Mouse (Mus musculus) kidney, postnatal 14 days (tissue): ENCODE results near the gene Gorasp1.

Experiments
- DNase-seq: peaks from one replicate; pipeline ENCODE4 v3.0.0; 2022; ENCODE audit warnings: mixed read lengths

Gorasp1 gene

DNA sequence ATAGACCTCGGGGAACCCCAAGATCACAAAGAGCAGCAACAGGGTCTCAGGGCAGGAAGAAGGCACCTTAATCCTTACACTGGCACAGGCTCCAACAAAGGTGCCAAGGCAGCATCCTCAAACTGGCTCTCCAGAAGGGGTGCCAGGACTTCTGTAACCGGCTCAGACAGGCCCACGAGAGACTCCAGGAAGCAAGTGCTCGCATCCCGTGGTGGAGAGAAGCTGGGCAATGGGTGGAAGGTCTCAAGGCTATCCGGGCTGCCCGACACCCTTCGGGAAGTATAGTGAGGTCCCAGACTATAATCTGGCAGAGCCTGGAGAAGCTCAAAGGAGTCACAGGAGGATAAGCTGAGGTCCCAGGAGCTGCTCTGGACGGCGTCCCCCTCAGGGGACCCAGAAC is 34.8 kb upstream of the Gorasp1 start:
- DNase-seq: no peak

DNA sequence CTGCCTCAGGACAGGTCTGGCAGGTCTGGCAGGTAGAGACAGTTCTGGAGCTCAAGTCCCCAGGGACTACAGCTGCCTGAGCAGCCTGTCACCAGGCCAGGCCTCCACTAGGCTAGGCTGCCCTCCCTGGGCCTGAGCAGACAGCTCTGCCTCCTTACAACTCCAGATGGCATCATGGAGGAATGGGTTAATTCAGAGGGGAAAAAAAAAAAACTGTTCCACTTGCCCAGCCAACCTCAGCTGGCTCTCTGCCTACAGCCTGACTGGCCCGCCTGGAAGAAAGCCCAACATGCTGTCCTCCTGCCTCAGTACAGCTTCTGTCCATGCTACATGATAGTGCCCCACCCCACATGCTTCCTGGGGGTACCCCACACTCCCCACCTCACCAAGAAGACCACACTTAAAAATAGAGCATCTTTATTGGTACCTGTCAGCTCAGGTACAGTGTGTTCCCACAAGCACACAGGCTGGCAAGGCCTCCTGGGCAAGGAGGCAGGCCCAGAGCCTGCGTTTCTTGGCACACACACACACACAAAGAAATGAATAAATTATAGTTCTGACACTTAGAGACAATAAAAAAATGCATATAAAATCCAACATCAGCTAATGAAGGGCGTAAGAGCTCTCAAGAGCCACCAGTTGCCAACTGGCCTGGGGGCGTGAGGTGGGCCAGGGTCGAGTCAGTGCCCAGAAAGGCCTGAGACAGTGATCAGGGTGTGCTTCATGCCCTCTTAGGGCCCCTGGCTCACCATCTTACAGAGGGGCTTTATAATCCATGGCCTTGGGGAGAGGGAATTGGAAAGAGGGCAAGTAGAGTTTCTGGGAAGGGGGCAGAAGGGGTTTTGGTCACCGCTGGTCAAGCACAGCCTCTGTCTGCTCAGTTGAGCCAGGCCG is 33.6 kb upstream of the Gorasp1 start:
- peak; percentile 67 for DNase-seq

DNA sequence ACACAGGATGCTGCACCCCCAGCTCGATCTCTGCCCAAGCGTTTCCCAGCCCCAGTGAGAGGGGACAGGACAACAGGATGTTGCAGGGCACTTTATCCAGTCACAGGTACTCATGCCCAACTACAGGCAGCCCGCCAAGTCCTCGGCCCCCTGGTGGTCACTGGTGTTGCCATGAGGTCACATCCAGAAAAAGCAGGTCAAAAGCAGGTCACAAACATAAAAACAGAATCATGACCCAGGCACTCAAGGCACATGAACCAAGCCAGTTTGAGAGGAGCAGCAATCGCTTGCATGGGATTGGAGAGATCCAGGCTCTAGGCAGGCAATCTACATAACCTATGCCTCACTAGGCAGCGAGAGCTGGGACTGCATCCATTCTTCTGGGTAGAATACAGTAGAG is 32.9 kb upstream of the Gorasp1 start:
- peak; percentile 79 for DNase-seq

DNA sequence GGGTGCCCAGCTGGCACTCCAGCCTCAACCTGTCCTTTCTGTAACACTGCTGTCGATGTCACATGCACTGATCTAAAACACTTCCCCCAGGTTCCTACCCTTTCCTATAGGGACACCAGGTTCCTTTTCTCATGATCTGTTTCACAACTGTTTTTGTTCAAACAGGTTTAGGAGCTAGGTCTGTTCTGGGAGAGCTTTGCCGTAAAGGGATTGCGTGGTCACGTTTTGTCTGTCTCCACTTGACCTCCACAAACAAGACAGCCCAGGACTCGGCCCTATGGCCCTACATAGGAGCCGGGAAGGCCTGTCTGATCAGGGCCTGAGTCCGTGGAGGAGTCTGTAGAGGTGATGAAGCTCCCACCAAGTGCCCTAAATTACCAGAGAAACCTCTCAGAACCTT is 32.4 kb upstream of the Gorasp1 start:
- DNase-seq: no peak

DNA sequence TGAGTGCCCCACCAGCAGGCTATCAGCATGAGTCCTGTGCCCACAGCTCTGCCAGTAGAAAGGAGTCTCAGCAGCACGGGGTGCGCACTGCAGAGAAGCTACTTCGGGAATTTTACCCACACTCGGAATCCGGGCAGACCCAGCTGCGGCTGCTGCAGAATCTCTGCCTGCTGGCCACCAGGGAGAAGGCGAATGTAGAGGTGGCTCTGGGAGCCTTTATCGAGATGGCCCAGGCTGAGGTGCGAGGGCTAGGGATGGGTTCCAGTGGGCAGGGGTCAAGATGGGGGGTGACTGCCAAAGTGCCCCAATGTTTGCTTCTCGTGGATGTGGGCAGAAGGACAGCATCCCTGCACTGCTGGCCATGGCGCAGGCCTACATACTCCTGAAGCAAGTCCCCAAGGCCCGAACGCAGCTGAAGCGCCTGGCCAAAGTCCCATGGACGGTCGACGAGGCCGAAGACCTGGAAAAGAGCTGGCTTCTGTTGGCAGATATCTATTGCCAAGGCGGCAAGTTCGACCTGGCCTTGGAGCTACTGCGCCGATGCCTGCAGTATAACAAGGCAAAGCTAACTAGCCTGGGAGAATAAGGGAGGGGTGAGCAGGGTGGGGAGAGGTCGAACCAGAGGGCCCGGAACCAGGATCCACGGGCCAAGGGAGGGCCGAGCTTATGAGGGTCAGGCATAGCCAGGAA is 29.0 kb upstream of the Gorasp1 start:
- DNase-seq: no peak

DNA sequence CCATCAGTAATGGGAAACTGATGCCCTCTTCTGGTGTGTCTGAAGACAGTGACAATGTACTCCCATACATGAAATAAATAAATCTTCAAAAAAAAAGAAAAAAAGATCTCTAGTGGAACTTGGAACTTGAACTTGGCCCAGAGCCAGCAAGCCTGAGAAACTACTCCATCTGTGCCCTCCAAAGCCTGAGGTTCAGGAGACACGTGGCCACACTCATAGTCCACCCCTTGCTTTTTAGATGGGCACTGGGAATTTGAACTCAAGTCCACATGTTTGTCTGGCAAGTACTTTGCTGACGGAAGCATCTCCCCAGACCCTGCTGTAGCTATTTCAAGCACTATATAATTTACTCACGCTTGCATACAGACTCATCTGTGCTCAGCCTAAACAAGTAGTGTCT is 27.8 kb upstream of the Gorasp1 start:
- peak; percentile 57 for DNase-seq

DNA sequence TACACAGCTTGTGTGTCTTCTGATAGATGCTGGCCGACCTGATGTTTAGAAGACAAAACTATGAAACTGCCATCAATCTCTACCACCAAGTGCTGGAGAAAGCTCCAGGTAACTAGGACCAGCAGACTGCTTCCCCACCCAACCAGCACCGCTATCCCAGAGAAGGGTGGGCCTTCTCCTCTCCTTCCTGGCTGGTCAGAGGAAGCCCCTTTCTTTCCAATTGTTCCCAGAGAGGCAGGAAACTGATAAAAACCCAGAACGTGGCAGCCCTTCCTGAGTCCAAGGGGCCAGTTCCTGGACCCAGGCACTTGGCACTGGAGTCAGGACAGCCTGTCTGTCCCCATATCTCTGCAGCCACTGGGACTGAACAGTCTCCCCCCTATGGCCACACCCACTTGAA is 26.8 kb upstream of the Gorasp1 start:
- peak; percentile 60 for DNase-seq

DNA sequence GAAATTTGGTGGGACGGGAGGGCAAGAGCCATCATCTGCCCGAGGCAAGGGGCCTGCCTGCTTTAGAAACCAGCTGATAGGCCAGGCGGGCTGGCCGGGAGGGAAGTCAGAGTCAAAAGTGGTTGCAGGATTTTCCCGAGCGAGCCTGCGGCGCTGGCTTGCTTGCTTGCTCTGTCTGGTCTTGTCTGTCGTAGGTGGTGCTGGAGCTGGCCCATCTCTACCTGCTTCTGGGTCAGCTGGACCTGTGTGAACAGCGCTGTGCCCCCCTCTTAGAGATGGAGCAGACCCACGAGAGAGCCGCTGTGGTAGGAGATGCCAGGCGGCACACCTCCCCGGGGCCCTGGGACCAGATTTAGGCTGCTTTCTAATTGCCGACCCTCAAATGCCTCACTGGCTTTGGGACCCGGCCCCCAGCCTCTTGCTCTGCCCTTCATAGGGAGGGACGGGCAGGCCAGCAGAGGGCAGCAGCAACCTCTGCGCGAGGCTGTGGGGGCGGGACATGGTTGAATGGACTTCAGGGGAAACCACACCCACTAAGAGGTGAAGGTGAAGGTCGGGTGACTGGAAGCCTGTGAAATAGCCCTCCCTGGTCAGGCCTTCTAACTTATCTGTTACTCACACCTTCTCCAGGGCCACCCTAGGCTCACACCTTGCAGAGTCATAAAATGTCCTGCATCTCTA is 25.8 kb upstream of the Gorasp1 start:
- DNase-seq: peak; percentile 81

DNA sequence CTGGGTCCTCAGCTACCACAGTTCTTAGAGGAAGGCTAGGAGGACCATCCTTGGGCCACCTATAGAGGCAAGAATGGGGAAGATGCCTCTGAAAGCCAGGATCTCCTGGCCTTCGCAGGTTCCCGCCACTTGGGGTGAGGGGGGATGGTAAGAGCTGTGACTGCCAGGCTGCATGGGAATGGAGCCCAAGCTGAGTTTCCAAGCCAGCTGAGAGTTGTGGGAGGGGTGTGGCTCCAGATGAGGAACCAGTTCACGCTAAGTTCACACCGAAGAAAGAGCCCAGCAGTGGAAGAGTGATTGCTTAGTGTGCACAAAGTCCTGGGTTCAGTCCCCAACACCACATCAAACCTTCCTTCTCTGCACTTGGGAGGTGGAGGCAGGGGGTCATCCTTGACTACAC is 24.9 kb upstream of the Gorasp1 start:
- no peak for DNase-seq

DNA sequence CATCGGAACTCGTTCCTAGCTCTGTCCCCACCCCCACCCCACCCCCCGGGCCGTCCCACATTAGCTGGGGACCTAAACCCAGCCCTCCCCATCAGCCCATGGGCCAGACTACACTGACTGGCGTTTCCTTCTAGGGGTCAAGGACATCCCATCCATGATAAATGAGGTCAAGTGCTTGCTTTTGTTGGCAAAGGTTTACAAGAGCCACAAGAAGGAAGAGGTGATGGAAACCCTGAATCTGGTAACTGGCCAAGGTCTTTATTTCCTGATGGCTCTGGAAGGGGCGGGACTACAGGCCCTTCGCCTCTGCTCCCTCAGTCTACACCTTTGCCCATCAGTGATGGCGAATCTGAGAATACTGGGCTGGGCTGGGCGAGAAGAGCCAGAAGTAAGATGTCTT is 21.5 kb upstream of the Gorasp1 start:
- no peak for DNase-seq

DNA sequence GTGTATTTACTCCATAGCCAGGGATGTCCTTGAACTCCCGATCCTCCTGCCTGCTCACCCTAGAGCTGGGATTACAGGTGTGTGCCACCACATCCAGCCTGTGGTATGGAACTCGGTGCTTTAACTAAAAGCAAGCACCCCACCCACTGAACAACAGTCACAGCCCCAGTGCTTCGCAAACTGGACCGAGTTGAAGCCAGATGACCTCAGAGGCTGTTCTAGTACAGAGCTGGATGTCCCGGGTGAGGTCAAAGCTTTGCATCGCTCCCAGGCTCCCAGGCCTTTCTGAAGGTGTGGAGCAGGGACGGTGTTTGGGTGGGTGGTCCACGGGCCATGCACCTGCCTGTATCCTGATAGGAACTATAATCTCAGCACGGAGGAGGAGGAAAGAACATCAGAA is 14.0 kb upstream of the Gorasp1 start:
- DNase-seq: no peak

DNA sequence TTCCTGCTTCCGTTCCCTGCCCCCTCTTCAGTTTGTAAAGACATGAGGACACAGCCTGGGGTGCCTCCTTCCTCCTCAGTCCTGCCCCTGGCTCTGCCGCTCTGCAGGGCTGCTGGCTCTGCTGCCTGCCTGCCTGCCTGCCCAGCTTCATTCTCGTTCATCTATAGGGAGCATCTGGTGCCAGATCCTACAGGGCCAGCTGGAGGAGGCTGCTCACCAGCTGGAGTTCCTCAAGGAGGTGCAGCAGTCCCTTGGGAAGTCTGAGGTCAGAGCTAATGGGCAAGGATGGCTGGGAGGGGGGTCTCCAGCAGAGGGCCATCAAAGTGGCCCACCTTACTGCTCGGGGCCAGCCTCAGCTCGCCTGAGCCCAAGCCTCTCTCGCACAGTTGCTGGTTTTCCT is 13.1 kb upstream of the Gorasp1 start:
- no peak for DNase-seq

DNA sequence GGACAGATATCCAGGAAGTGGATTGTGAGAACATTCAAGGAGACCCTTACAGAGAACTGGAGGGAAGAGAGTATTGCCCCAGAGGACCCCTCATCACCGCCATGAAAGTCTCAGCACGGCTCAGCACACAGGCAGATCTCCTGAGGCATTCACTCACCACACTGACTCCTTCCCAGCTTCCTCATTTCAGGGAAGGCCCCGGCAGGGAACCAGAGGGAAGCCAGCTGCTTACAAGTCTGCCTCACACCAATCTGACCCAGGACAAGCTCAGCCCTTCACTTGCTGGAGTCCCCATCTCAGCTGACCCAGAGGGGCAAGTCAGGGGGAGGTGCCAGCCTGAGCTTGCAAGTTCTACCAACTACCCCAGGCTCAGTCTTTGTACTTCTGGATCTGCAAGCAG is 11.4 kb upstream of the Gorasp1 start:
- no peak for DNase-seq

DNA sequence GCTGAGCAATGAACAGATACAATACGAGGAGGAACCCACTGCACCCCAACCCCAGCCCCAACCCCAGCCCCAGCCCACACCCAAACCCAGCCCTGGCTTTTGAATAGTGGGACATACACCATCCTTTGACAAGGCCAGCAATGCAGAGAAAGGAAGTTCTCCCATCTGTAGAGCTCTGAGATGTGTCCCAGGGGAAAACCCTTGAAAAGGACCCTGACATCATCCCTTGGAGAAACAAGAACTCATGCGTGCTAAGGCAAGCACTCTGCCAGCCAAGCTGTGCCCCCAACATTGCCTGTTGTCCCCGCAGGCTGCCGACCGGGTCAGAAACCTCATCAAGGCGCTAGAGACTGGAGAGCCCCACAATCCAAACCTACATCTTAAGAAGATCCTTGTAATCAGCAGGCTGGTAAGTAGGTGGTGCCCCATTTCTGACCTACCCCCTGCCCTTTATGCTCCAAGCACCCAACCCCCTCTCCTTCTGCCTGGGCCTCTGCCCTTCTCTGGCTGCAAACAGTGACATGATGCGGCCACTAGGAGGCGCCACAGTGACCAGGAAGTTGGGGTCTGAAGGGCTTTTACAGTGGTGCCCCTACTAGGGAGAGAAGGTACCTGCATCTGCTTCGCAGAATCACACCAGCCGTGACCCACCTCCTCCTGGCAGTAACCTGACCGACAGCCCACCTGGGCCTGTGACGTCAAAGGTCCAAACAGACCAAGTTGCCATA is 8.0 kb upstream of the Gorasp1 start:
- no peak for DNase-seq

DNA sequence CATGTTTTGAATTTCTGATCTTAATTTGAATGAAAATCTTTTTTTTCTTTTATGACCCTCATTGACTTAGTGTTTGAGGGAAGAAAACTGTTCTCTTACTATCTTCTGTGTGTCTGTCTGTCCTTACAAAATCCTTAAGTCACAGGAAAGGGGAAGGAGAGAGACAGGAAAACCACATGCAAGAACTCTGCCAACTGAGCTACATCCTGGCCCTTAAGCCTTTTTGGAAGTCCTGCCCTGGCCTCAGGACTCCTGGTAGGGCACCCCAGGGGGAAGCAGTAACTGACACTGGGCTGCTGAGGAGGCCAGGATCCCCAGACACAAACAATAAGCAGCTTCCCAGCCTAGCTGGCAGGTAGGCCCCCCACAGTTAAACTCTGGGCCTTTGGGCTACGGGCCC is 6.0 kb upstream of the Gorasp1 start:
- no peak for DNase-seq

DNA sequence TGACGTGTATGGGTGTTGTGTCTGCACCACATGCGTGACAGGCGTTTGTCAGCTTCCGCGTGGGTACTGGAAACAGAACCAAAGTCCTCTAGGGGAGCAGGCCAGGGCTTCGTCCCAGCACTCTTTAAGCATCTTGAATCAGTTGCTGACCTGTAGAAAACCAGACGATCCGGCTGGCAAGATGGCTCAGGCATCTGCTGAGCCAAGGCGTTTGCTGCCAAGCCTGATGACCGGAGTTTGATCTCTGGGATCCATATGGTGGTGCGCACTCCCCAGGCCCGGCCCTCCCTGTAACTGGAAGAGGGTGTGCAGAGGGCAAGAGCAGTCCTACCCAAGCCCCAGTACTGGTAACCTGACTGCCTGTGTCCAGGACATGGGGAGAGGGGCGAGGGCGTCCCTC is 4.5 kb upstream of the Gorasp1 start:
- DNase-seq: no peak

DNA sequence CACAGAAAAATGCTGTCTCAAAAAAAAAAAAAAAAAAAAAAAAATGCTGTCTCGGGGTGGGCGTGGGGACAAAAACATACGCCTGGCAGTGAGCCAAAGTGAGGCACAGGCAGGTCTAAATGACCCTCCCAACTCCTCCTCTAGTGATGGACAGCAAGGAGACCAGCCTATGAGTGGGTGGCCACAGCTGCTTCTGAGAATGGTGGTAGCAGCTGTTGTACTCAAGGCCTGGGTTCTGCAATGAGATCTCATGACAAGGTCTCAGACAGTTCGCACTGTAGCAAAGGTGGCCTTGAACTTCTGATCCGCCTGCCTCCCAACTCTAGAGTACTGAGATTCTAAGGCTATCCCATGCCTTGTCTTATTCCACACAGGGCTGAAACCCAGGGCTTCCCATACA is 4.0 kb upstream of the Gorasp1 start:
- DNase-seq: no peak

DNA sequence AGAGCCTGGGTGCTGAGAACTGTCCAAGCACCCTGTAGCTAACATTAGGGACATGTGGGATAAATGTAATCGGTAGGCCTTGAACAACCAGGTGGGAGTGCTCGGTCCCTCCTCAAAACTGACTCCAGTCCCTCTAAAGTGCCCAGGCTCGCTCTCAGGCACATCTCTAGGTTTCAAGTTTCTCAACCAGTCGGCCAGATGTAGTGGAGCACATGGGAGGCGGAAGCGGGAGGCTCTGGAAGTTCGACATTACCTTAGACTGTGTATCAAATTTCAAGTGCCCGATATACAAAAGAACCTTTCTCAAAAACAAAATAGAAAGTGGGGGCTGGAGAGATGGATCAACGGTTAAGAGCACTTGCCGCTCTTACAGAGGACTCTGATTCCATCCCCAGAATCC is 2.3 kb upstream of the Gorasp1 start:
- no peak for DNase-seq

DNA sequence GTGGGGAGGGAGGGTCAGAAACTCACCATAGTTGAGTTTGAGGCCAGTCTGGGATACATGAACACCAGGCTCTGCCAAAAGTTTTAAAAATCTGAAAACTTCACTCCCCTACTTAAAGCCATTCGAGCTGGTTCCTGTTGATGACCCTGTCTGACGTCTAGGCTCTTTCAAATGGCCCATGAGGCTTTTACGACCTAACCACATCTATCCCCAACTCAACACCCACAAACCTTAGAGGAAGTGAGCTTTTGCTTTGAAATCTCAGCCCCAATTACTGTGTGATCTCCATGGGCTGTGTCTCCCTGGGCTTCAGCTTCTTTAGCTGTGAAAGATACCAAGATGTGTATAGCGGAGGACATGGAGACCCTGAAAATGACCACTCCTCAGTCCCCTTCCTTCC is 1.1 kb upstream of the Gorasp1 start:
- DNase-seq: no peak

DNA sequence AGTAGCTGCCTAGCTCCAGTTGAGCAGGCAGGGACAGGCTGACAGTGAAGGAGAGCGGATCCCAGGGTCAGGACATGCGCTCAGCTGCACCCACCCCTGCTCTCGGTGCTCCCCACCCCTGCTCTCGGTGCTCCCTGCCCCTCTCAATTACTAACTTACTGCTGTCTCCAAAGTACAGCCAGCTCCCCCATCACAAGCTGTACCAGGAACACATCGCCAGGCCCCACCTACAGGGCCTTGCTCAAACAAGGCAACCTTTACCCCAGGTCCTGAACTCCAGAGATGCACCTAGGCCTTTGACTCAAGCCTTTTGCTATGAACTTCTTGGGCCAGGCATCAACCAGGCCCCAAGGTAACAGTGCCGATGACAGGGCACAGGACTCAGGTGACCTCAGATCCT is 3.7 kb downstream of the Gorasp1 start:
- DNase-seq: no peak

DNA sequence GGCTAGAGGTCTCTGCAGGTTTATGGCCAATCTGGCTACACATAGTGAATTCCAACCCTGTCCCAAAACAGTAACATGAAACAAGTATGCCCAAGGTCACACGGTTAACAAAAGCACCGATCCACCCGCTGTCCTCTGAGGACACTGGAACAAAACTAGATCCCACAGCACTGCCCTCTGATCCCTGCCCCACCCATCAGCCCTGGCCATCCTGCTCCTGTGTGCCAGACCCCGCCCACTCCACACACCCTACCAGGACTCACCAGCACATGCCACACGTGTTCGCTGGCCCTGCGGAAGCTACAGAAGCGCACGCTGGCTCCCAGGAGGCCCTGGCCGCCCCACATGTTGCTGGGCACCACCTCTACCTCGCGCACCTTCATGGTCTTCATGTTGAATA is 5.0 kb downstream of the Gorasp1 start:
- peak; percentile 22 for DNase-seq

DNA sequence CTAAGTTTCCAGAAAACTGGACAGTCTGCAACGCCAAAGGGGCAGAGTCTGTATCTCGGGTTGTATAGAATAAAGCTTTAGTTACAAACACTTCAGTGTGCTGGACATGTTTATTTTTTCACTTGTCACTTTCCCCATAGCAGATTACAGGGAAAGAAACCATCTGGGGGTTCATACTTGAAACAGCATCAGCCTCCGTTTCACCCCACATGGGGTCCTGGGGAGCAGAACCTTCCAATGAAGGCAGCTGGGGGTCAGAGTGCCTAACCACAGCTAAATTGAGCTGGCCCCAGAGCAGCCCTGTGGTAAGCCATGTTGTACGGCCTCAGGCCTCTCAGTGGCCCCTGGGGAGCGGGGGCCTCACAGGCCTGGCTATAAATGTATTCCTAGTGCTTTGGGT is 10.9 kb downstream of the Gorasp1 start:
- peak; percentile 29 for DNase-seq

DNA sequence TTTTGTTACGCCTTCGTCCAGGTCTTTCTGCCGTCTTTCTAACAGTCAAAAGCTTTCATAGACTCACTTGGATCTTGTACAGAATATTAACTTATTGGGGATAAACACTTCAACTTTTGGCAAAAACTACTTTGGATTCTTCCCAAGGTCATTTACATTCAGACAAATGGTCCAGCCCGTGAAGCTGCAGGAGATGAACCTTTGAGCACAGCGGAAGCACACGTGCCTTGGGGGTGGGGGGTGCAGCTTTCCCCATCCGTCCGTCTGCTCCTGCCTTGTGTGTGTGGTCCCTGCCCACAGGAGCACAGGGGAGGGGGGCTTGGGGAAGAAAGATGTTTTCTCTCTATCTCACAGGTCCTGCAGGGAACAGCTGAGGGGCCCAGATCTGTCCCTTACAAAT is 11.6 kb downstream of the Gorasp1 start:
- DNase-seq: no peak
